Mouse (Mus musculus): ENCODE results near the gene Snapc3. TPM values are rescaled to one million over a fixed set of nuclear protein-coding genes. Genes with fewer than 3 reads are reported as not detected.

Gene Snapc3
- polyA plus RNA-seq, 1 experiment = 58.4 TPM

DNA sequence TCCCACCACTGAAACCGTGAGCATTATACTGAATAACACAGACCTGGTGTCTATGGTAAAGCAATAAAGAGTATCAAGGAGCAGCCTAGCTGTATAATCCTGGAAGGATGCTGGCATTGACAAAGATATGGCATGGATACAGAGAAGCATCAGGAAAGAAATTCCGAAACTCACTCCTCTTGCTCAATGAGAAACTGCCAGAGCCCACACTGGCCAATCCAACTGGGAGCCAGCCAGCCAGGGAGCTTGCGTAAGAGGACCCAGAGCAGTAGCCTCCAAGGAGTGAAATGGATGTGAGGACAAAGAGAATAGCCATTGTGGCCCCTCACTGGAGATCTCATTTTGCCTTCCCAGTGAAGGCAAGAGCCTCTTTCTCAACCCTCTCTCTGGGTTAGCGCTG lies 21.2 kb upstream of the Snapc3 start:
- TF ChIP-seq POLR2A (IDR thresholded peaks at IDR 0.05; ENCODE audit: borderline replicate concordance, extremely low read depth, insufficient read depth, insufficient read length, poor library complexity, severe bottlenecking) (no peak), CTCF (IDR thresholded peaks at IDR 0.05; ENCODE audit: borderline replicate concordance, extremely low read depth, insufficient read depth, insufficient read length) (no peak)

DNA sequence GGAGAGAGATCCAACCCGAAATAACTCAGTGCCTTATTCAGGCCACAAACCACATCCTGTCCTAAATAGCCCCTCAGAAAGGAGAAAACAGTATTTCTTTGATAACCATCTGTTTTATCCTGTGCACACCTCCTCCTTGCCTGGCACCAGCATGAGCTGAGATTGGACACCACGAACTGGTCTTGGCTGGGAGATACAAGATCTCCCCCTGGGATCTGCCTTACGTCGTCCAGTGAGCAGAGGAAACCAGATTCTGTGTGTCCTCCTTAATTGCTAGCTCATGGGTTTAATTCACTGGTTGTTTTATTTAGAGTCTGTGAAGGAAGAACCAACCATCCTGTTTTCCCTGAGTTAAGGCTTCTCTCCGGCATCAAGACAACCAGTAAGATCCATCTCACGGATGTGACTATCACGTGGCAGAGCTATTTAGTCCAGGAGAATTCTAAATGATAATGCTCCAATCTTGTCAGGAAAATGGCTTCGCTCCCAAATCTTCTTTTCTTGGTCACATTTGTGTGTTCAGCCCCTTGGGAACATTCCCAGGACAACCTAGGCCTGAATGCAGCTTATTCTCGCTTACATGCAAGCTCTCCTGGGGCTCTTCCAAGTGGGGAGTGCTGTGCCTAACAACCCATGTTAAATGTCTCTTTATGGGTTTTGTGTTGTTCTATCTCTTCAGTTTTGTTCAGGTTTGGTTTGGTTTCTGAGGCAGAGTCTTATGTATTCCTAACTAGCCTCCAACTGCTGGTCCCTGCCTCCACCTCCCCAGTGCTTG lies 20.3 kb upstream of the Snapc3 start:
- DNase-seq (ENCODE audit: low read depth) = peak; percentile 63

More for the DNA sequence above, 21.2 kb upstream of the Snapc3 start:
- no peak for DNase-seq (ENCODE audit: low read depth)

DNA sequence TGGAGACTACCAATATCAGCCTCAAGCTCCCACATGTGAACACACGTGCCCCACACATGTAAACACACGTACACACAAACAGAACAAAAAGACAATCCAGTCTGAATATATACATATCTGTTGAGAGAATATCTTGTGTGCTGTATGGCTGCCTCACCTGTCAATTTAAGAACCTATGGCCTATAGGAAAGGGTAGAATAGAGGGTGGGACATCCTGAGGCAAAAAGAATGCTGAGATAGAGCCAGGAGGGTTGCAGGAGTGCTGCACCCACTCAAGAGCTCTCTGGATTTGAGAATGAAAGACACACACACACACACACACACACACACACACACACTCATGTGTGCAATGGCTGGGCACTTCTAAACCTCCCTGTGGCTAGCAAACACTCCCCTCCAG lies 19.0 kb upstream of the Snapc3 start:
- no peak for DNase-seq (ENCODE audit: low read depth)
- no peak for TF ChIP-seq POLR2A (IDR thresholded peaks at IDR 0.05; ENCODE audit: borderline replicate concordance, extremely low read depth, insufficient read depth, insufficient read length, poor library complexity, severe bottlenecking)
- no peak for TF ChIP-seq CTCF (IDR thresholded peaks at IDR 0.05; ENCODE audit: borderline replicate concordance, extremely low read depth, insufficient read depth, insufficient read length)

More for the DNA sequence above, 20.3 kb upstream of the Snapc3 start:
- TF ChIP-seq POLR2A (IDR thresholded peaks at IDR 0.05; ENCODE audit: borderline replicate concordance, extremely low read depth, insufficient read depth, insufficient read length, poor library complexity, severe bottlenecking) (no peak), CTCF (IDR thresholded peaks at IDR 0.05; ENCODE audit: borderline replicate concordance, extremely low read depth, insufficient read depth, insufficient read length) (no peak)

DNA sequence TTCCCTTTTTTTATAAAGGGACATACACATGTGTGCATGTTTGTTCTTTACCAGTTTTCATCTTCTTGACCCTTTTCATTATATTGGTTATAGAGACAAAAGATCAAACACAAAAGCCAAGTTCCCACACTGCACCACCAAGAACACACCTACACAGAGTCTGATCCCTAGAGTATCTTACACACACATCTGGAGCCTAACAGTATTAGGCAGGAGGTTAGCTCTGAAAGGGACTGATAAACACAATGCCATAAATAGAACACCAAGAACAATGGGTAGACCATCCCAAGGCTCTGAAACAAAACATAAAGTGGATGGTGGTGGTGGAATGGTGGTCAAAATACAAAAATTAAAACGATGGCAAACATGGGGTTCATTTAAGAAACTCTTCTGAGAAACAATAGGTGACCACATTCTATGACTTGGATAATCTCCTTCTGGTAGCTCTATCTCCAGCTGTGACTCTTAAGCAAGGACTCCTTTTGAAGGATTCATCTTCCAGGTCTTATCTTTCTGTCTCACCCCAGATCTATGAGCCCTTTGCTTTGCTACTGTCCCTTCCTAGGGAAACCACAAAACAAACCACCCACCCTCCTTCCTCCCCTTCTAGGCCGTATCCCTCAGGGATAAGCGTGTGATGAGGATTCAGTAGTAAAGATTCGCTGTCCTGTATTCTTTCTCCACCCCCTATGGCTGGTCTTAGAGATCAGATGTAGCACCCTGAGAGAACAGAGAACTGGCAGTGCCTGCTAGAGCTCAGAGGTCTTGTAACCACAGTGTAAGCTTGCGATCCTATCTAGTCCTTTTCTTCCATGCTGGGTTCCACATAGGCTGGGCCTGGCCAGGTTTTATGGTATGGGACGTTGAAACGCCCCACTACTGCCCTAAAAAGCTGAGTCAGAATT lies 16.6 kb upstream of the Snapc3 start:
- no peak for DNase-seq (ENCODE audit: low read depth)
- TF ChIP-seq CTCF (IDR thresholded peaks at IDR 0.05; ENCODE audit: borderline replicate concordance, extremely low read depth, insufficient read depth, insufficient read length) (no peak), POLR2A (IDR thresholded peaks at IDR 0.05; ENCODE audit: borderline replicate concordance, extremely low read depth, insufficient read depth, insufficient read length, poor library complexity, severe bottlenecking) (no peak)

DNA sequence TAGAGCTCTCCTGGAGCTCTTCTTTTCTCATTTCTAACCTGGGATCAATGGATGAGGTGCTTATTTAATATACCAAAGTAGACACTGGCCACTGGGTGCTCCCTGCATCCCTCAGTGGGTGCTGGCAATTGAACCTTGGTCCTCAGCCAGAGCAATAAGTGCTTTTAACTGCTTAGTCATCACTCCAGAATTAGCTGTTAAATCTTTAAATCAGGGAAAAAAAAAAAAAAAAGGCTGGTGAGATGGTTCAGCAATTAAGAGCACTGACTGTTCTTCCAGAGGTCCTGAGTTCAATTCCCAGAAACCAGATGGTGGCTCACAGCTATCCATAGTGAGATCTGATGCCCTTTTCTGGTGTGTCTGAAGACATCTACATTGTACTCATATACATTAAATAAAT lies 15.8 kb upstream of the Snapc3 start:
- TF ChIP-seq POLR2A (IDR thresholded peaks at IDR 0.05; ENCODE audit: borderline replicate concordance, extremely low read depth, insufficient read depth, insufficient read length, poor library complexity, severe bottlenecking) = no peak
- TF ChIP-seq CTCF (IDR thresholded peaks at IDR 0.05; ENCODE audit: borderline replicate concordance, extremely low read depth, insufficient read depth, insufficient read length) = no peak
- DNase-seq (ENCODE audit: low read depth) = no peak

DNA sequence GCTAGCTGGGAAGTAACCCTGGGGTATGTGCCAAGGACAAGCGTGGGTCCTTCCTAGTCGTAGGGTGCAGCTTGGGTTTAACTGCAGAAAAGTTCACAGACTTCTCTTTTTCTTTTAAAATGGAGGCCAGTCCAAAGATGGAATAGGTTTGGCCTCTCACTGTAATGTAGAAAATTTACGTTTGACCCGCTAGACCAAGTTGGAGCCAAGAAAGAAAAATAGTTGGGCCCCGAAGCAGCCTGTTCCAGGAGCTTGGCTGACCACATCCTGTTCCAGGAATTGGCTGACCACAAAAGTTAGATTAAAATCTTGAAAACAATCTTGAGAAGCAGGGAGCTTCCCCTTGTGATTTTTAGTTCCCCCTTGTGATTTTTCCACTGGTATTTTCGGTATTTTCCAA lies 9.8 kb upstream of the Snapc3 start:
- DNase-seq (ENCODE audit: low read depth) = no peak
- TF ChIP-seq POLR2A (IDR thresholded peaks at IDR 0.05; ENCODE audit: borderline replicate concordance, extremely low read depth, insufficient read depth, insufficient read length, poor library complexity, severe bottlenecking) (no peak), CTCF (IDR thresholded peaks at IDR 0.05; ENCODE audit: borderline replicate concordance, extremely low read depth, insufficient read depth, insufficient read length) (no peak)

DNA sequence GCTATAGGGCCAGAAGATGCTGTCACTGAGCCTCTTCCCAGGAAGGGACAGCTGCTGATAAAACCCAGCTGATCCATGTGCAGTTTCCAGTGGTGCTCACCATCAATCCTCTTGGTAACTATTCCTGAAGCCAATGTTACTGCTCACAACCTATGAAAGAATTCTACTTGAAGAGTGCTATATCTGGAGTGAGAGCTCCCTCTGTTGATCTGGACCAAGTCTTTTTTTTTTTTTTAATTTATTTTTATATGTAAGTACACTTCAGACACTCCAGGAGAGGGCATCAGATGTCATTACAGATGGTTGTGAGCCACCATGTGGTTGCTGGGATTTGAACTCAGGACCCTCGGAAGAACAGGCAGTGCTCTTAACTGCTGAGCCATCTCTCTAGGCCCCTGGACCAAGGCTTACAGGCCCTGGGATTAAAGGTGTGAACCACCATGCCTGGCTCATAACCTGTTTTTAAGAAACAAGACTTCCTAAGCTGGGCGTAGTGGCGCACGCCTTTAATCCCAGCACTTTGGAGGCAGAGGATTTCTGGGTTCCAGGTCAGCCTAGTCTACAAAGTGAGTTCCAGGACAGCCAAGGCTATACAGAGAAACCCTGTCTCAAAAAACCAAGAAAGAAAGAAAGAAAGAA lies 7.5 kb upstream of the Snapc3 start:
- TF ChIP-seq POLR2A (IDR thresholded peaks at IDR 0.05; ENCODE audit: borderline replicate concordance, extremely low read depth, insufficient read depth, insufficient read length, poor library complexity, severe bottlenecking) (no peak), CTCF (IDR thresholded peaks at IDR 0.05; ENCODE audit: borderline replicate concordance, extremely low read depth, insufficient read depth, insufficient read length) (no peak)
- DNase-seq (ENCODE audit: low read depth) = peak; percentile 67

DNA sequence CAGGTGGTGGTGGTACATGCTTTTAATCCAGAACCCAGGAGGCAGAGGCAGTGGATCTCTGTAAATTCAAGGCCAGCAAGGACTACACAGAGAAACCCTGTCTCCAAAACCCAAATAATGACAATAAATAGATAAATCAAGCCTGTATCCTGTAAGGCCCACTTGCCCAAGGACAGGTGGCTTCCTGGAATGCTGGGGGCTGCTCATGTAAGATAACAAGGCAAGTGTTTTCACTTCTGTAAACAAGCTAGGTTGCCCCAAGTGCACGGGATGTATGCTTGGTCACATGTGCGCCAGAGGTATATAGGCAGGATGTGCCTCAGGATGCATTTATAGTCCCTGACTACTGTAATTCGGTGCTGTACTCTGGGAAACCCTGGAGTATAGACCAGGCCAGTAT lies 5.5 kb upstream of the Snapc3 start:
- TF ChIP-seq CTCF (IDR thresholded peaks at IDR 0.05; ENCODE audit: borderline replicate concordance, extremely low read depth, insufficient read depth, insufficient read length) (no peak), POLR2A (IDR thresholded peaks at IDR 0.05; ENCODE audit: borderline replicate concordance, extremely low read depth, insufficient read depth, insufficient read length, poor library complexity, severe bottlenecking) (no peak)

DNA sequence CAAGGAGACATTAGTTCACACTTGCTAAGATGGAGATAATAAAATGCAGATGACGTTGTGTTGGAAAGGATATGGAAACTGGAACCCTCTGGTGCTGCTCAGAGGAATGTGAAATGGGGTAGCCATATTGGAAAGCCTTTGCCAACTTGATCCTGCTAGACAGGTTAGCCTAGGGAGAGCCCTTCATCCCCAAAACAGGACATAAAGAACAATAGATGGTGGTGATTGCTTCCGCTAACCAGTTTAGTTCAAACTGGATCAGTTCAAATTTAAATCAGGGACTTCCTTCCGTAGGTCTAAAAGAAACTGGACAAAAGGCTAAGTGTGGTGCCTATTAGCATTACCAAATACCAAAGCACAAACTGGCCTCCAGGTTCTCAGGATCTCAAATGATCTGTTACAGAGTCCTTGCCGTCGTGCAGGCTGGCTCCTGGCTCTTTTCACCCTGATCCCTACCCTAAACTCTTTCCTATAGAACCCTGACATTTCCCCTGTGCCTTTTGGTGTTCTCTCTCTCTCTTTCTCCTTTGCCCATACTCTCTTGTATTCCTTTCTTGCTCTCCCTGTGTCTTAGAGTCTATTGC lies 3.2 kb upstream of the Snapc3 start:
- TF ChIP-seq CTCF (IDR thresholded peaks at IDR 0.05; ENCODE audit: borderline replicate concordance, extremely low read depth, insufficient read depth, insufficient read length) (no peak), POLR2A (IDR thresholded peaks at IDR 0.05; ENCODE audit: borderline replicate concordance, extremely low read depth, insufficient read depth, insufficient read length, poor library complexity, severe bottlenecking) (no peak)
- no peak for DNase-seq (ENCODE audit: low read depth)

More for the DNA sequence above, 5.5 kb upstream of the Snapc3 start:
- DNase-seq (ENCODE audit: low read depth) = no peak

DNA sequence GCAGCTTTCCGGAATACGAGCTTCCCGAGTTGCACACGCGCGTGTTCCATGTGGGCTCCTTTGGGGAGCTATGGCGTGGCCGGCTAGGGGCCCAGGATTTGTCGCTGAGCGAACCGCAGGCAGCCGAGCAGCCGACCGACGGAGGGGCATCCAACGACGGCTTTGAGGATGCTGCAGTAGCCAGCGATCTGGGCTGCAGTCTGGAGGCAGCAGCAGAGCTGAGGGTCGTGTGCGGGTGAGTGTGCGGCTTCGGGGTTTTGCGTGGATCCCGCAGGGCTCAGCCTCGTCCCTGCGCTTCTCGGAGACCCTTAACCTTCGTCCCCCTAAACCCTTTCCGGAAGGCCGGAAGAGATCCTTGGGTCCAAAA lies 279 bp downstream of the Snapc3 start:
- no peak for DNase-seq (ENCODE audit: low read depth)
- TF ChIP-seq CTCF (IDR thresholded peaks at IDR 0.05; ENCODE audit: borderline replicate concordance, extremely low read depth, insufficient read depth, insufficient read length) (no peak), POLR2A (IDR thresholded peaks at IDR 0.05; ENCODE audit: borderline replicate concordance, extremely low read depth, insufficient read depth, insufficient read length, poor library complexity, severe bottlenecking) (no peak)

DNA sequence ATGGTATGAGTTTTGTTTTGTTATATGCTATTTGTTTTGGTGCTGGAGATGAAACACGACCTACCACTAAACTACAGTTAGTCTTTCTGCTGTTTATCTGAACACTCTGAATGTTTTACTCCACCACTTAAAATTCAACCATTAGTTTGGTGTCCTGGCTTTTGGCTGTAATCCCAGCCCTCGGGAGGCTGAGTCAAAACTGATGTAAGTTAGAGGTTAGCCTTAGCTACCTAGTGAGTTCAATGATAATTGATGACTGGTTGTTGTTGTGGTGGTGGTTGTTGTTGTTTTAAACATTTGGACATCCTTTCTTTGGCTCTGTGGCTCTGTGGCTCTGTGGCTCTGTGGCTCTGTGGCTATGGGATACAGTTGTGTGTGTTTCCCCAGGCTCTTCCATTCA lies 1.3 kb downstream of the Snapc3 start:
- DNase-seq (ENCODE audit: low read depth) = no peak

More for the DNA sequence above, 1.3 kb downstream of the Snapc3 start:
- TF ChIP-seq CTCF (IDR thresholded peaks at IDR 0.05; ENCODE audit: borderline replicate concordance, extremely low read depth, insufficient read depth, insufficient read length) (no peak), POLR2A (IDR thresholded peaks at IDR 0.05; ENCODE audit: borderline replicate concordance, extremely low read depth, insufficient read depth, insufficient read length, poor library complexity, severe bottlenecking) (no peak)
